Mouse (Mus musculus) liver, postnatal 0 days (tissue): Measurements from ENCODE around the gene Chrnb1.

Source experiments
- CTCF ChIP-seq: sonication (generic); IDR thresholded peaks from 2 replicates; pipeline ENCODE4 v1.5.1; 2016; ENCODE audit warnings: antibody characterized with exemption, low read depth
- EP300 ChIP-seq: IDR thresholded peaks from 2 replicates; pipeline ENCODE4 v1.6.1; 2016; ENCODE audit warnings: antibody characterized with exemption, low read depth, mild to moderate bottlenecking

DNA sequence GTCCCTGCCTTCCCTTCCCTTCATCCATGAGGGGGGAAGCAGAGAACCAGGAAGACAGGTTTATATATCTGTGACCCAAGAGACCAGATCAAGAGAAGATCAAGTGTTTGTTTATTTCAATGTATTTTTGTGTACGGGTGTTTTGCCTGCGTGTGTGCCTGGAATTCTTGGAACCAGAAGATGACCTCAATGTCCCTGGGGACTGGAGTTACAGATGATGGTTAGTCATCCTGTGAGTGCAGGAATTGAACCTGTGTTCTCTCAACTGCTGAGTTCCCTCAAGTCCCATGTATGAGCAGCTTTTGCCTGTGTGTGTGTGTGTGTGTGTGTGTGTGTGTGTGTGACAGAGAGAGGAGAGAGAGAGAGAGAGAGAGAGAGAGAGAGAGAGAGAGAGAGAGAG is 11.9 kb upstream of the Chrnb1 start:
- no peak for TF ChIP-seq CTCF
- TF ChIP-seq EP300, result no peak
